Mouse (Mus musculus): Measurements from ENCODE around the gene Scnm1.

DNA sequence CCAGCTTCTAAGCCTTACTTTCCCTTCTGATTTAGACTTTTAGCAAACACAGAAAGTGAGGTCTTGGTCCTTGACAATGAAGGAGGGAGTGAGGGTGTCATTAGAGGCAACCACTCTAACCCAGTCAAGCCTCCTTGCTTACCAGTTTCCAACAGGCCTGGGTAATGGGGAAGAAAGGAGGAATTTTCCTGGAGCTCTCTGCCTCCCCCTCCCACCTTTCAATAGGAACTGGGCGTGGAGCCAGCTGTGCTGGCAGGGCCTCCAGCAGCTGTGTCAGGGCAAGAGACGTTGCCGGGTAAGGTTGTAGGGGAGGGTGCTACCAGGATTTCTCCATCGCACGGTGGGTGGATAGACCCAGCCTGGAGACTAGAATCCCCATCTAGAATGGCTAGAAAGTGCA lies 8.8 kb downstream of the Scnm1 start:
- TF ChIP-seq POLR2A (IDR thresholded peaks at IDR 0.05; ENCODE audit: low read depth, low read length) (no peak), CTCF (IDR thresholded peaks at IDR 0.05; ENCODE audit: borderline replicate concordance, insufficient read depth, low read length) (no peak)
